Mouse (Mus musculus): ENCODE results near the gene Hoxb5.

- TF ChIP-seq CTCF (IDR thresholded peaks at IDR 0.05; ENCODE audit: control insufficient read depth, insufficient read depth, low read length): no peak
- TF ChIP-seq POLR2A (IDR thresholded peaks at IDR 0.05; ENCODE audit: borderline replicate concordance, control insufficient read depth, low read depth, low read length): no peak
Measured at GRCm38 (mm10) chr11:96308763-96309162, 5.6 kb downstream of the Hoxb5 start.

Data from bone marrow, adult 2 months (tissue).